Mouse (Mus musculus) brain, adult 2 months (tissue): ENCODE measurements around the gene Col26a1.

Experiments
- DNase-seq: peaks from one replicate; pipeline ENCODE4 v3.0.0; 2011; ENCODE audit warnings: low read depth, low spot score

The Col26a1 gene

GRCm38 (mm10) chr5:136806379-136807056 lies 76.5 kb downstream of the Col26a1 start:
- no peak for DNase-seq

GRCm38 (mm10) chr5:136805019-136805418 lies 78.0 kb downstream of the Col26a1 start:
- DNase-seq: no peak

DNA sequence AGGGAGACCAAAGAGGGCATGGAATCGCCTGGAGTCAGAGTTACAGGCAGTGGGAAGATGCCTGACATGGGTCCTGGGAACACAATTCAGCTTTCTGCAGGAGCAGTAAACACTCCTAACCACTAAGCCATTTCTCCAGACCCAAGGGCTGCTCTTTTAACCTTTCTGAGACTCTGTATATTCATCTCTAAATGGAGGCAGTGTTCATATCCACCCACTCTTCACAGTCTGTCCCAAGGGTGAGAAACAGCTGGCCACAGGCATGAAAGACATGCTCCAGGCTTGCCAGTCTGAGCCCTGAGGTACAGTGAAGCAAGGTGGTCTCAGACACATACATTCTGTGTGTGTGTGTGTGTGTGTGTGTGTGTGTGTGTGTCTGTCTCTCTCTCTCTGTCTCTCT lies 78.8 kb downstream of the Col26a1 start:
- DNase-seq: no peak

GRCm38 (mm10) chr5:136802732-136803131 lies 80.3 kb downstream of the Col26a1 start:
- no peak for DNase-seq

DNA sequence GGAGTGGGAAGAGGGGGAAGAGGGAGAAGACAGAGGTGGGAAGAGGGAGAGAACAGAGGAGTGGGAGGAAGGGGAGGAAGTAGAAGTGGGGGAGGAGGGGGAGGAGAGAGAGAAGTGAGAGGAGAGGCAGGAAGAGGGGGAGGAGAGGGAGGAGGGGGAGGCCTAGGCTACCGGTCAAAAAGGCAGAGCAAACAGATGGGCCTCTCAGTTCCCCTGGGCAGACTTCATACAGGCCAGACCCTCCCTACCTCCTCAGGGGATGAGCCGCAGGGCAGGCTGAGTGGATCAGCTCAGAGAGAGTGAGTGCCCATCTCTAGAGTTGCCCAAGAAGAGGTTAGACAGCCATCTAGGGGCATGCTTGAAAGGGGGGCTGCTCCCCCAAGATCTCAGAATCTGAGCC lies 86.1 kb downstream of the Col26a1 start:
- DNase-seq: no peak

DNA sequence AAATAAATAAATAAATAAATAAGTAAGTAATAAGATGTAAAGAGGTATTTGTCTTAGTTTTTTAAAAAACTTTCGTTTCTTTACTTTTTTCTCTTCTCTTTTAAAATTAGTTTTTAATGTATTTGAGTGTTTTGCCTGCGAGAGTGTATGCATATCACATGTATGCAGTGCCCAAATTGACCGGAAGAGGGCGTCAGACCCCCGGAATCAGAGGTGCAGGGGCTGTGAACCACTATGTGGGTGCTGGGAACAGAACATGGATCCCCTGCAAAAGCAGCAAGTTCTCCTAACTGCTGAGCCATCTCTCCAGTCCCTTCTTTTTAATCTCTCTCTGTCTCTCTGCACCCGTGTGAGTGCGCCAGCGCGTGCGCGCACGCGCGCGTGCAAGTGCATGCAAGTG lies 89.2 kb downstream of the Col26a1 start:
- DNase-seq: no peak

DNA sequence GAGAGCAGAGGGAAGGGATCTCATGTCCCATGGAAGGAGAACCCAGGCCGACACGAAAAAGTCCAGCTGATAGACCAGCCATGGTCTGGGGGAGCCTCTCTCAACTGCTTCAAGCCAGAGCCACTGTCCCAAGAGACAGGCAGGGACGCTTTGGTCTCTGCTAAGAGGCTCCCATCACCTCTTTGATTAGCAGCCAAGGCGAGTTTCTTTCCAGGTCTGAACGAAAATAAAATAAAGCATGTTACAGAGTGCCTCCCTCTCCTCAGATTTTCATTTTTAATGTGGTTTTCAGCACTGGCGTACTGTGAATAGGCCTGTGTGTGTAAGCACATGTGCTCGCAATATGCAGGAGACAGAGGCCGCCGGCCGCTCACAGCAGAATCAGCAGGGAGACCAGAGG lies 90.5 kb downstream of the Col26a1 start:
- DNase-seq: no peak

GRCm38 (mm10) chr5:136791204-136791603 lies 91.8 kb downstream of the Col26a1 start:
- no peak for DNase-seq

DNA sequence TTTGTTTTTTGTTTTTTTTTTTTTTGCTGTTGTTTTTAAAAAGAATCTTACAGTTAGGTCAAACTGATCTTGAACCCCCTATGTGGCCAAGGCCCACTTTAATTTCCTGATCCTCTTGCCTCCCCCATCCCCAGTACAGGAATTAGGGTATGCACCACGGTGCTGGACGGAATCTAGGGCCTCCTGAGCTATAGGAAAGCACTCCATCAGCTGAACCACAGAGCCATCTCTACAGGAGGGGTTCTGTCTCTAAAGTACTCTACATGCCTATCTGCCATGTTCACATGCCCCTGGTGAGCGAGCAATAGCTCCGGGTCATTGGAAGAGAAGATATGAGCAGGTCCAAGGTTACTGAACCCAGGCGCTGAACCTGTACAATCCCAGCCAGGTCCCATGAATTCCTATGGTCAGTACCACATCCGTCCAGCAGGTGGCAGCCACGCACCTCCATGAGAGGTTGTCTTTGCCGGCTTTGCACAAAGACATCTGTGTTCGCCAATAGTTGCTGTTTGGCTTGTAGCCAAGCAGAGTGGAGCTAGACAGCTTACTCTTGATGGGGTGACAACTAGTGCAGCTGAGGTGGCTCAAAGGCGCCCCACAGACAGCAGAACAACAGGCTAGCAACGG lies 92.3 kb downstream of the Col26a1 start:
- peak; percentile 96 for DNase-seq

DNA sequence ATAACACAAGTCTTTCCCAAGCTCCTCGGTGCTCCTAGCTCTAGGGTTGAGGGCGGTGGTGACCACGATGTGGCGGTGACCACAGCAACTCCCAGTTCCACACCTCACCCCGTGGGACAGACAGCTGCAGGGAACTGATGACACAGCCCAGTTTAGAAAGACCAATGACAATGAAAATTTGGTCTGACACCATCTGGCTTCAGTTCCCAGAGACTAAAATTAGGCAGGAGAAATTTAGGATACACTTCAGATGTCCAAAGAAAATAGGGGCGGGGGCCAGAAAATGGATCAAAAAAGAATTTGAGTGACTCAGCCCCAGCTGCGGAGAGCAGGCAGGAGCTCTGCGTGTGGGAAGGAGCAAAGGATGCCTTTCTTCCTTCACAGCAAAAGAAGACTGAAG lies 98.5 kb downstream of the Col26a1 start:
- DNase-seq: peak; percentile 81

DNA sequence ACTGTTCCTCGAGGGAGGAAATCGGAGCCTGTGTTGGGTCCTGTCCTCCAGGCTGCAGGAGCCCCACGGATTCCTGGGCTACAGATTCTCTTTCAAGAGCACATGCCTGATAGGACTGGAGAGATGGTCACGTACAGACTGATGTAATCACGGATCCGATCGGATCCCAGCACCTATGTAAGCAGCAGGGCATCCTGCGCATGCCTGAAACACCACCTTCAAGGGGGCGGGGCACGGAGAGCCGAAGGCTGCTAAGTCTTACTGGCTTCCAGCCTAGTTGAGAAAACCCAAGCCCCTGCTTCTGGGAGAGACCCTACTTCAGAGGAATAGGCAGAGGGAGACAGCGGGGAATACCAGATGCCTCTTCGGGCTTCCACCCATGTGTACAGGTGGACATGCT lies 100.4 kb downstream of the Col26a1 start:
- peak; percentile 47 for DNase-seq

DNA sequence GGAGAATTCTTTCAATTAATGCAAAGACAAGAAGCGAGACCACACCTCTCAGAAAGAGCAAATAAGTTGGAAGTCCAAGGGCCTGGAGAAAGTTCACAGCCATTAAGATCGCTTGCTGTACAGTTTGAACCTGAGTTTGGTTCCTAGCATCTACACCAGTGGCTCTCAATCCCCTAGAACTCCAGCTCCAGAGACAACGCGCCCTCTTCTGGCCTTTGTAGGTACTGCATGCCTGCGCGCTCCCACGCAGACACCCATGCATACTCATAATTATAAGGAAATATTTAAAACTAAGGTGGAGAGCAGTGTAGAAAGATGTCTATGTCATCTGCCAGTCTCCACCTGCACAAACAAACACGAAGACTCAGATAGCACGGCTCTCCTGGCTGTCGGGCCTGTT lies 102.5 kb downstream of the Col26a1 start:
- DNase-seq: peak; percentile 40

- DNase-seq: no peak
Observed at GRCm38 (mm10) chr5:136779946-136780345, 103.1 kb downstream of the Col26a1 start.

- DNase-seq: peak; percentile 39
Observed at GRCm38 (mm10) chr5:136775548-136775947, 107.5 kb downstream of the Col26a1 start.

GRCm38 (mm10) chr5:136773044-136774039 lies 109.7 kb downstream of the Col26a1 start:
- DNase-seq: no peak

- DNase-seq: no peak
Observed at GRCm38 (mm10) chr5:136771132-136771531, 111.9 kb downstream of the Col26a1 start.

DNA sequence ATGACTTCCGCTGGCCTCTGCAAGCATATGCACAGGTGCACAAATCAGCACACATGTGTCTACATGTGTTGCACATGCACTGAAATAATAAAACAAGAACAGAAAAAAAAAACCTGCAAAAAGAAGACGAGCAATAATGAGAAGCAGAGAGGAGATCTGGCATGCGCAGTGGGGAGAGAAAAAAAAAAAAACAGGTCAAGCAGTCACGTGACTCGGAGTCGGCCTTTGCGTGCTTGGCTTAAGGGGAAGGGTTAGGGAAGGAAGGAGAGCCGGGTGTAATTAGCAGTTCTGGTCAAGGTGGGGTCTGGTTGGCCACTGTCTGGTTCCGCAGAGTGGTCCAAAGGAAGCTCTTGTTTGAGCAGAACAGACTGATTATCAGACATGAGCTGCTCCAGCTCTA lies 115.7 kb downstream of the Col26a1 start:
- no peak for DNase-seq

GRCm38 (mm10) chr5:136764157-136764669 lies 118.8 kb downstream of the Col26a1 start:
- DNase-seq: no peak

DNA sequence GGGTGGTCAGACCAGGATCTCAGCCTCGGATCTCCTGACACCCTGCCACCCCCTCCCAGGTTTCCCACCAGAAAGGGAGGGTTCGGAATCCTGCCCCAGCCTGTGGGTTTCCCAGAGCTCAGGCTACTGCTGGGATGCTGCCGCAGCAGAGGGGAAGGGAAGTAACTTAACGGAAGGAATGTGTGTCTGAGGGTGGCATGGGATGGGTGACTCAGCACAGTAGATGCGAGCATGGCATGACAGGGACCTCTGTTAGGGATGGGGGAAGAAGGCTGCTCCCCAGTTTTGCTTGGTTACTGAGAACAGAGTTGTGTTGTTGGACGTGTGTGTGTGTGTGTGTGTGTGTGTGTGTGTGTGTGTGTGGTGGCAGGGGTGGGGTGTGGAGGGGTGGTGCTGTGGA lies 122.7 kb downstream of the Col26a1 start:
- DNase-seq: peak; percentile 56

DNA sequence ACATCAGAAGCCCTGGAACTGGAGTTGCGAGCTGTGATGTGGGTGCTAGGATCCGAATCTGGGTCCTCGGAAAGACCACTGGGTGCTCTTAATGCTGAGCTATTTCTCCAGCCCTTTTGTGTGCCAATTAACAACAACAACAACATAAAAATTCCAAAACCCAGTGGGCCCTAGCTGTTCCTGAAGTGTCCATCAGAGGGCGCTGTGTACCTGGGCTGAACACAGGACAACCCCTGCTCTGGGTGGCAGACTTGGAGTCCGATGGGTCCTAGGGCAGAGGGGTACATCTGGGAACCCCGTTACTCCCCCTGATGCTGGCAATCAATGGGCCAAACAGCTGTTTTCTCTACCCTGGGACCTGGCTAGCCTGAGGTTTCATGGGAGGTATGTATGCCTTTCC lies 123.2 kb downstream of the Col26a1 start:
- DNase-seq: no peak

- DNase-seq: peak; percentile 64
Observed at GRCm38 (mm10) chr5:136755696-136756095, 127.3 kb downstream of the Col26a1 start.

- DNase-seq: no peak
Observed at GRCm38 (mm10) chr5:136754053-136754591, 128.9 kb downstream of the Col26a1 start.
